Mouse (Mus musculus) hindbrain, embryonic 11.5 days (tissue): Measurements from ENCODE around the gene Krtap4-8. TPM values are rescaled to one million over a fixed set of nuclear protein-coding genes. Genes with fewer than 3 reads are reported as not detected.

Experiments used
- ATAC-seq: fragments of 200-750 bp; cut with Nextera tagmentation; 2 replicates; pipeline ENCODE4 v1.8.0; 2017; ENCODE audit warnings: mild to moderate bottlenecking, moderate TSS enrichment, moderate library complexity; ENCODE audit not compliant: low FRiP score
- DNase-seq: peaks from one replicate; pipeline ENCODE4 v3.0.0-alpha.2; 2015; ENCODE audit warnings: low spot score
- H3K27ac ChIP-seq: fragments of 300-500 bp; sonication (generic); 2 replicates; pipeline ENCODE4 v1.5.1; 2014; ENCODE audit warnings: mild to moderate bottlenecking, low read depth, low read length
- H3K27me3 ChIP-seq: fragments of 300-500 bp; sonication (generic); 2 replicates; pipeline ENCODE4 v1.6.1; 2014; ENCODE audit warnings: mild to moderate bottlenecking, low read length, moderate library complexity, mixed read lengths; ENCODE audit not compliant: control insufficient read depth, insufficient read depth
- H3K36me3 ChIP-seq: fragments of 300-500 bp; sonication (generic); 2 replicates; pipeline ENCODE4 v1.6.1; 2014; ENCODE audit warnings: mild to moderate bottlenecking, low read length, moderate library complexity, mixed read lengths; ENCODE audit not compliant: control insufficient read depth, insufficient read depth
- H3K4me1 ChIP-seq: fragments of 300-500 bp; sonication (generic); replicated peaks from 2 replicates; pipeline ENCODE4 v1.6.1; 2014; ENCODE audit warnings: low read length, mixed read lengths; ENCODE audit not compliant: control insufficient read depth, insufficient read depth
- H3K4me2 ChIP-seq: fragments of 300-500 bp; sonication (generic); replicated peaks from 2 replicates; pipeline ENCODE4 v1.6.1; 2014; ENCODE audit warnings: mild to moderate bottlenecking, low read depth, low read length
- H3K4me3 ChIP-seq: fragments of 300-500 bp; sonication (generic); 2 replicates; pipeline ENCODE4 v1.5.1; 2014; ENCODE audit warnings: low read depth, low read length
- H3K9ac ChIP-seq: fragments of 300-500 bp; sonication (generic); 2 replicates; pipeline ENCODE4 v1.6.1; 2014; ENCODE audit warnings: low read depth, low read length
- H3K9me3 ChIP-seq: fragments of 300-500 bp; sonication (generic); 2 replicates; pipeline ENCODE4 v1.6.1; 2016; ENCODE audit warnings: low read length; ENCODE audit not compliant: control insufficient read depth
- WGBS: fragments of 180-500 bp; shearing (Covaris S2); extraction: QIAGEN DNeasy Blood & Tissue Kit; methylation state at CpG from one replicate; pipeline ENCODE4 v1.1.7; 2014; 5-methylcytosine and 5-hydroxymethylcytosine counted together
- polyA plus RNA-seq: library from polyadenylated mRNA; unstranded; fragments of >200 nt; fragmentation: Nextera tagmentation; extraction: Ambion mirVana; gene quantifications from 2 replicates; pipeline ENCODE4 v1.2.1, GENCODE M21; 2014

Gene Krtap4-8
- polyA plus RNA-seq, 1 experiment from 2014 or later = not detected

GRCm38 (mm10) chr11:99768410-99768809 lies 12.1 kb downstream of the Krtap4-8 start:
- no peak for DNase-seq
- H3K4me3 ChIP-seq = no peak overlapping the region
- no peaks in the 10 kb centered on the region for H3K9me3 ChIP-seq
- H3K27me3 ChIP-seq = no peaks in the 10 kb centered on the region
- H3K27ac ChIP-seq = no peak overlapping the region
- no peak for ATAC-seq
- no peak overlapping the region for H3K4me2 ChIP-seq
- 77% methylated on average over 2 of the region's 2 CpGs for WGBS
- no peak overlapping the region for H3K9ac ChIP-seq
- no peaks in the 10 kb centered on the region for H3K4me1 ChIP-seq
- H3K36me3 ChIP-seq = no peaks in the 10 kb centered on the region

- Histone ChIP-seq H3K36me3 (no peaks in the 10 kb centered on the region), H3K4me2 (no peak overlapping the region), H3K9me3 (no peaks in the 10 kb centered on the region), H3K9ac (no peak overlapping the region), H3K4me3 (no peak overlapping the region), H3K27ac (no peak overlapping the region), H3K27me3 (no peaks in the 10 kb centered on the region), H3K4me1 (no peaks in the 10 kb centered on the region)
- DNase-seq = no peak
- no peak for ATAC-seq
- 85% methylated on average over 1 of the region's 1 CpGs for WGBS
Measured at GRCm38 (mm10) chr11:99758877-99759276, 21.6 kb downstream of the Krtap4-8 start.

GRCm38 (mm10) chr11:99743985-99744384 lies 36.5 kb downstream of the Krtap4-8 start:
- WGBS = 96% methylated on average over 3 of the region's 3 CpGs
- Histone ChIP-seq H3K27me3 (no peaks in the 10 kb centered on the region), H3K9me3 (no peaks in the 10 kb centered on the region), H3K27ac (no peak overlapping the region), H3K4me1 (no peaks in the 10 kb centered on the region), H3K4me3 (no peak overlapping the region), H3K9ac (no peak overlapping the region), H3K4me2 (no peak overlapping the region), H3K36me3 (no peaks in the 10 kb centered on the region)
- no peak for ATAC-seq
- no peak for DNase-seq

DNA sequence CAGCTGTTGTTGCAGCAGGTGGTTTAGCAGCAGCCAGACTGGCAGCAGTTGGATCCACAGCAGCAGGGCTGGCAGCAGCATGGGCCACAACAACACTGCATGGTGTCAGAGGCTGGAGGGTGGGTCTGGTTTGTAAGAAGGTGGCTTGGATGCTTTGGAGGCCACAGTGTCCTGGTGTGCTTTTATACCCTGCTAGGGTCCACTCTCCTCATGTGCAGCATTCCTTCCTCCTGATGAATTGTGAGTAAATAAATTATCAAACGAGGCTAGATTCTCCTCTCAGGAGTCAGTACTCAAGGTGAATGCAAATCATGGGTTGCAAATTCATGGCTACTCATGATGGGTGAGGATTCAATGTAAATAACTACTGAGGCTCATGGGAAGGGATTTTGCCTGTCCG lies 46.3 kb downstream of the Krtap4-8 start, which contains the start of gene Gm14180:
Gene Gm14180 (minus strand): TSS at position 101 of the 400 bp plus-strand sequence.
- Histone ChIP-seq H3K27me3 (no peaks in the 10 kb centered on the region), H3K9ac (no peak within 1 kb of the TSS), H3K4me2 (no peak within 1 kb of the TSS), H3K27ac (no peak within 1 kb of the TSS), H3K4me3 (no peak within 1 kb of the TSS), H3K4me1 (no peaks in the 10 kb centered on the region), H3K9me3 (no peaks in the 10 kb centered on the region), H3K36me3 (no peaks in the 10 kb centered on the region)
- ATAC-seq (no peak), DNase-seq (no peak)
- 80% methylated on average over 2 of the region's 2 CpGs for WGBS

Other genes starting within 250 kb of the Krtap4-8 start
- not detected in 2 replicates for gene Krt40, start 237.5 kb downstream of the Krtap4-8 start, polyA plus RNA-seq
- not detected in 2 replicates for gene Krtap3-3, start 229.8 kb downstream of the Krtap4-8 start, polyA plus RNA-seq
- gene Krtap3-2, start 223.9 kb downstream of the Krtap4-8 start, polyA plus RNA-seq = not detected in 2 replicates
- not detected in 2 replicates for gene Gm11939, start 221.2 kb downstream of the Krtap4-8 start, polyA plus RNA-seq
- gene Krtap3-1, start 214.1 kb downstream of the Krtap4-8 start, polyA plus RNA-seq = not detected in 2 replicates
- not detected in 2 replicates for gene Krtap1-5, start 199.7 kb downstream of the Krtap4-8 start, polyA plus RNA-seq
- not detected in 2 replicates for gene Krtap1-4, start 197.1 kb downstream of the Krtap4-8 start, polyA plus RNA-seq
- gene Krtap1-3, start 189.4 kb downstream of the Krtap4-8 start, polyA plus RNA-seq = not detected in 2 replicates
- gene Krtap9-3, start 182.6 kb downstream of the Krtap4-8 start, polyA plus RNA-seq = not detected in 2 replicates
- not detected in 2 replicates for gene Gm11938, start 177.4 kb downstream of the Krtap4-8 start, polyA plus RNA-seq
- not detected in 2 replicates for gene Gm11937, start 170.5 kb downstream of the Krtap4-8 start, polyA plus RNA-seq
- not detected in 2 replicates for gene Krtap2-4, start 165.9 kb downstream of the Krtap4-8 start, polyA plus RNA-seq
- not detected in 2 replicates for gene Gm11562, start 160.3 kb downstream of the Krtap4-8 start, polyA plus RNA-seq
- not detected in 2 replicates for gene Krtap4-1, start 152.5 kb downstream of the Krtap4-8 start, polyA plus RNA-seq
- not detected in 2 replicates for gene Krtap4-2, start 145.6 kb downstream of the Krtap4-8 start, polyA plus RNA-seq
- not detected in 2 replicates for gene Krtap4-7, start 136.6 kb downstream of the Krtap4-8 start, polyA plus RNA-seq
- not detected in 2 replicates for gene Gm11555, start 130.5 kb downstream of the Krtap4-8 start, polyA plus RNA-seq
- not detected in 2 replicates for gene Gm11563, start 121.7 kb downstream of the Krtap4-8 start, polyA plus RNA-seq
- gene Krtap4-6, start 114.7 kb downstream of the Krtap4-8 start, polyA plus RNA-seq = not detected in 2 replicates
- not detected in 2 replicates for gene Gm14190, start 90.0 kb downstream of the Krtap4-8 start, polyA plus RNA-seq
- not detected in 2 replicates for gene Gm14180, start 46.4 kb downstream of the Krtap4-8 start, polyA plus RNA-seq
- not detected in 2 replicates for gene Gm11595, start 7.8 kb downstream of the Krtap4-8 start, polyA plus RNA-seq
- gene Krtap4-9, start 4.5 kb upstream of the Krtap4-8 start, polyA plus RNA-seq = not detected in 2 replicates
- not detected in 2 replicates for gene Gm11596, start 12.8 kb upstream of the Krtap4-8 start, polyA plus RNA-seq
- not detected in 2 replicates for gene Gm11569, start 18.2 kb upstream of the Krtap4-8 start, polyA plus RNA-seq
- not detected in 2 replicates for gene Gm11554, start 23.7 kb upstream of the Krtap4-8 start, polyA plus RNA-seq
- not detected in 2 replicates for gene Krtap4-13, start 29.2 kb upstream of the Krtap4-8 start, polyA plus RNA-seq
- not detected in 2 replicates for gene Gm11564, start 35.0 kb upstream of the Krtap4-8 start, polyA plus RNA-seq
- gene 2300003K06Rik, start 57.4 kb upstream of the Krtap4-8 start, polyA plus RNA-seq = not detected in 2 replicates
- not detected in 2 replicates for gene Krtap4-16, start 70.9 kb upstream of the Krtap4-8 start, polyA plus RNA-seq
- not detected in 2 replicates for gene Gm11568, start 77.2 kb upstream of the Krtap4-8 start, polyA plus RNA-seq
- not detected in 2 replicates for gene Gm11559, start 83.8 kb upstream of the Krtap4-8 start, polyA plus RNA-seq
- gene Krtap9-1, start 92.7 kb upstream of the Krtap4-8 start, polyA plus RNA-seq = not detected in 2 replicates
- not detected in 2 replicates for gene Gm11567, start 98.5 kb upstream of the Krtap4-8 start, polyA plus RNA-seq
- not detected in 2 replicates for gene Krtap31-1, start 127.2 kb upstream of the Krtap4-8 start, polyA plus RNA-seq
- not detected in 2 replicates for gene Gm11565, start 134.0 kb upstream of the Krtap4-8 start, polyA plus RNA-seq
- not detected in 2 replicates for gene Krtap31-2, start 155.6 kb upstream of the Krtap4-8 start, polyA plus RNA-seq
- not detected in 2 replicates for gene Krtap9-5, start 167.8 kb upstream of the Krtap4-8 start, polyA plus RNA-seq
- gene Krtap29-1, start 198.3 kb upstream of the Krtap4-8 start, polyA plus RNA-seq = not detected in 2 replicates
- not detected in 2 replicates for gene Krtap16-1, start 205.9 kb upstream of the Krtap4-8 start, polyA plus RNA-seq
- 0.23 TPM in 1 of 2 replicates, not detected in the other for gene Krtap17-1, start 213.3 kb upstream of the Krtap4-8 start, polyA plus RNA-seq
- gene Krt33a, start 235.5 kb upstream of the Krtap4-8 start, polyA plus RNA-seq = not detected in 2 replicates
- gene Krt33b, start 249.2 kb upstream of the Krtap4-8 start, polyA plus RNA-seq = not detected in 2 replicates